Mouse (Mus musculus) limb, embryonic 14.5 days (tissue): Measurements from ENCODE around the gene Prom1. TPM values are rescaled to one million over a fixed set of nuclear protein-coding genes. Genes with fewer than 3 reads are reported as not detected.

Experiments used
- ATAC-seq: fragments of 200-750 bp; cut with Nextera tagmentation; 2 replicates; pipeline ENCODE4 v1.8.0; 2017; ENCODE audit warnings: low read depth, moderate number of reproducible peaks, moderate TSS enrichment; ENCODE audit not compliant: low FRiP score
- DNase-seq: peaks from one replicate; pipeline ENCODE4 v3.0.0-alpha.2; 2015; ENCODE audit warnings: low spot score
- H3K27ac ChIP-seq: fragments of 300-500 bp; sonication (generic); replicated peaks from 2 replicates; pipeline ENCODE4 v1.5.1; 2014; ENCODE audit warnings: low read depth, mild to moderate bottlenecking, low read length, moderate library complexity, mixed read lengths
- H3K27me3 ChIP-seq: fragments of 300-500 bp; sonication (generic); 2 replicates; pipeline ENCODE4 v1.6.1; 2014; ENCODE audit warnings: low read length, mixed read lengths; ENCODE audit not compliant: control insufficient read depth, insufficient read depth
- H3K36me3 ChIP-seq: fragments of 300-500 bp; sonication (generic); 2 replicates; pipeline ENCODE4 v1.6.1; 2014; ENCODE audit warnings: mild to moderate bottlenecking, low read length, moderate library complexity, mixed read lengths; ENCODE audit not compliant: control insufficient read depth, insufficient read depth
- H3K4me1 ChIP-seq: fragments of 300-500 bp; sonication (generic); 2 replicates; pipeline ENCODE4 v1.6.1; 2014; ENCODE audit warnings: antibody characterized with exemption, low read length, mixed read lengths; ENCODE audit not compliant: control insufficient read depth, insufficient read depth
- H3K4me2 ChIP-seq: fragments of 300-500 bp; sonication (generic); replicated peaks from 2 replicates; pipeline ENCODE4 v1.6.1; 2014; ENCODE audit warnings: low read depth, mild to moderate bottlenecking, low read length, moderate library complexity; ENCODE audit not compliant: severe bottlenecking
- H3K4me3 ChIP-seq: fragments of 300-500 bp; sonication (generic); replicated peaks from 2 replicates; pipeline ENCODE4 v1.5.1; 2014; ENCODE audit warnings: low read length
- H3K9ac ChIP-seq: fragments of 300-500 bp; sonication (generic); 2 replicates; pipeline ENCODE4 v1.6.1; 2014; ENCODE audit warnings: mild to moderate bottlenecking, low read depth, low read length, moderate library complexity; ENCODE audit not compliant: severe bottlenecking
- H3K9me3 ChIP-seq: fragments of 300-500 bp; sonication (generic); 2 replicates; pipeline ENCODE4 v1.6.1; 2016; ENCODE audit warnings: low read length; ENCODE audit not compliant: control insufficient read depth
- POLR2A ChIP-seq: fragments of 200-500 bp; IDR thresholded peaks from 2 replicates; pipeline ENCODE4 v1.8.0; 2012; ENCODE audit warnings: inconsistent platforms, mild to moderate bottlenecking, moderate library complexity, borderline replicate concordance; ENCODE audit not compliant: insufficient read depth, insufficient read length; ENCODE audit errors: extremely low read depth
- WGBS: fragments of 180-500 bp; shearing (Covaris S2); extraction: QIAGEN DNeasy Blood & Tissue Kit; methylation state at CpG from one replicate; pipeline ENCODE4 v1.1.7; 2014; 5-methylcytosine and 5-hydroxymethylcytosine counted together
- polyA plus RNA-seq, 2 experiments: library from polyadenylated mRNA; depleted of rRNA in 1 of 2; stranded (reverse) in 1 of 2; unstranded in 1 of 2; fragments of >200 nt; fragmentation: Nextera tagmentation in 1 of 2; extraction: Ambion mirVana in 1 of 2; gene quantifications; 2 replicates each; pipeline versions ENCODE4 v1.2.1 to v1.2.3; 2012 to 2014

The Prom1 gene
- polyA plus RNA-seq, 2 experiments: 24.9 to 39.8 TPM

GRCm38 (mm10) chr5:43947330-43947977 lies 154.4 kb downstream of the Prom1 start:
- no peak for DNase-seq
- Histone ChIP-seq H3K4me1 (peaks cover 17% of the 10 kb centered on the region), H3K4me2 (peak overlapping the region; percentile 46), H3K4me3 (peak overlapping the region; percentile 17; the same call in 1 of the 2 replicates), H3K9ac (no peak overlapping the region), H3K27me3 (no peaks in the 10 kb centered on the region), H3K36me3 (no peaks in the 10 kb centered on the region), H3K27ac (no peak overlapping the region), H3K9me3 (no peaks in the 10 kb centered on the region)
- no peak for ATAC-seq
- 14% methylated on average over 9 of the region's 9 CpGs for WGBS
- no peak for TF ChIP-seq POLR2A

Other genes starting within 250 kb of the Prom1 start
- gene Cd38, start 233.5 kb downstream of the Prom1 start, polyA plus RNA-seq (2012; rRNA removed): 5.3 and 6.5 TPM in 2 replicates
- 7.4 and 7.7 TPM in 2 replicates for gene Cd38, start 233.5 kb downstream of the Prom1 start, polyA plus RNA-seq (2014; fragmentation: Nextera tagmentation; extraction: Ambion mirVana)
- 0.38 TPM in 2 replicates for gene Gm7879, start 188.9 kb downstream of the Prom1 start, polyA plus RNA-seq (2012; rRNA removed)
- gene Gm7879, start 188.9 kb downstream of the Prom1 start, polyA plus RNA-seq (2014; fragmentation: Nextera tagmentation; extraction: Ambion mirVana): 0.70 TPM in 1 of 2 replicates, not detected in the other
- gene Fgfbp1, start 120.3 kb downstream of the Prom1 start, polyA plus RNA-seq (2012; rRNA removed): 19.3 and 34.1 TPM in 2 replicates
- 64.8 and 92.0 TPM in 2 replicates for gene Fgfbp1, start 120.3 kb downstream of the Prom1 start, polyA plus RNA-seq (2014; fragmentation: Nextera tagmentation; extraction: Ambion mirVana)
- gene Tapt1, start 124.6 kb upstream of the Prom1 start, polyA plus RNA-seq (2012; rRNA removed): 47.9 and 53.2 TPM in 2 replicates
- gene Tapt1, start 124.6 kb upstream of the Prom1 start, polyA plus RNA-seq (2014; fragmentation: Nextera tagmentation; extraction: Ambion mirVana): 36.0 and 40.6 TPM in 2 replicates